Mouse (Mus musculus): Measurements from ENCODE around the gene Cacnb4.

Cacnb4 gene

DNA sequence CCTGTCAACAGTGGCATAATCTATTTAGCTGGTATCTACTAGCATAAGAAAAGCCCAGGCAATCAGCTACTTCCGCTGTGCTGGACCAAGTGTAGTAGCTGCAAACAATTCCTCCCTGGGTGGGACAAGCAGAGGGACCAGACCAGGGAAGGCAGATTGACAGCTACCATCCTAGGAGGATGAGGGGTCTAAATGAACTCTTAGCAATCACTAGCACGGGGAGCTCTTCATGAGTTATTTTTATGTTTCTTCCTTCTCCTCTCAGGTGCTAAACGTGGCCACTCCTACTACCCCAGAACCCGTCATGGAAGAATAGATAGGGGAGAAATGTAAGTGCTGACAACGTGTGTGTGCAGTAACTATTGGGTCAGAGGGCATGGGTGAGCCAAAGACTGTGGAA lies 105.8 kb downstream of the Cacnb4 start:
- DNase-seq (ENCODE audit: low read depth, low spot score), result no peak

DNA sequence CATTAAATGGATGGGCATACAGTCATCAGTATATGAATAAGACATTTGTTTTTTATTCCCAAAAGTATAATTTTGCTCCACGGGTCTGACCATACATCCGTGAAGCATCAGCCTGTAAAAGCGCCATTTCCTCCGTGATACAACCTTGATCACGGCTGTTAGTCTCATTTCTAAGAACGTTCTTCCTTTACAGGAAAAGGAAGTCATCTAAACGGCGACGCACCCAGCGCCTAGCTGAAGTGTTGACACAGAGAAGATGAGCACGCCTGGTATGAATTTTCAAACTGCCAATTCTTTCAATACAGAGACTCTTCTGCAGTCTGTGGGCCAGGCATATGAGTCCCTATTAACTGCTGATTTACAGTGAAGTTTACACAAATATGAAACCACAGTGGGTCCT lies 106.5 kb downstream of the Cacnb4 start:
- no peak for DNase-seq (ENCODE audit: low read depth, low spot score)

- no peak for DNase-seq (ENCODE audit: low read depth, low spot score)
These were observed 108.5 kb downstream of the Cacnb4 start for GRCm38 (mm10) chr2:52568131-52568530.

DNA sequence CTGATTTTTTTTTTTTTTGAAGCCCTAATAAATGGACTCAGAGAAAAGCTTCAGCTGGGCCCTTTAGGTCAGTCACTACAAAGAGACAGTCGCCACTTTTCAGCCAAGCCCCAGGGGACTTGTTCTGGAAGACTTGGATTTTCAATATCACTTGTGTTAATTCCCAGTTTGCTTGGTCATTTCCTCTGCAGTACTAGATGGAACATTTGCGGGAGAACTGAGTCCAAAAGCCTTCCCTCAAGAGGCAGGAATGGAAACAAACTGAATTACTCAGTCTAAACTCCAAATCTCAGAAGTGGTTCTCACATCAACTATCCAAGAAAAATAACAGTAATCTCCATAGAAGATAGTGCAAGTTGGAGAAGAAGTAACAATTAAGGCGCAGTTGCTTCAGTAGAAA lies 109.2 kb downstream of the Cacnb4 start:
- DNase-seq (ENCODE audit: low read depth, low spot score), result no peak

DNA sequence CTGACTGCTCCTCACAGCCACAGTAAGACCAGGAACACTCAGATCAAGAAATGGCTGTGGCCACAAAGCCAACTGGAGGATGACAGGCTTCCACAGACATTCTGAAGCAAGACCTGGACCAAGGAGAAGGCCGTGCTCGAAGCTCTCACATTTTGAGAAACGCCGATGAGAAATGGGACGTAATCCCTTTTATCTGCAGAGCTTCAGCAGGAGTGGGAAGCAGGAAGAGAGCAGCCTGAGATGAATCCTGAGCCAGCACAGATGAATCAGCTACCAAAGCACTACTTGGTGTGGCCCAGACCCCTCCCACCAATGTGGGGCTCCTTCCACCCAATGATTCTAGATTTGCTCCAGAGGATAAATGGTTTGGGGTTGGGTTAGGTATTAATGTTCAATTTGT lies 113.4 kb downstream of the Cacnb4 start:
- DNase-seq (ENCODE audit: low read depth, low spot score), result no peak

- DNase-seq (ENCODE audit: low read depth, low spot score), result no peak
These were observed 114.3 kb downstream of the Cacnb4 start for GRCm38 (mm10) chr2:52562356-52562755.

DNA sequence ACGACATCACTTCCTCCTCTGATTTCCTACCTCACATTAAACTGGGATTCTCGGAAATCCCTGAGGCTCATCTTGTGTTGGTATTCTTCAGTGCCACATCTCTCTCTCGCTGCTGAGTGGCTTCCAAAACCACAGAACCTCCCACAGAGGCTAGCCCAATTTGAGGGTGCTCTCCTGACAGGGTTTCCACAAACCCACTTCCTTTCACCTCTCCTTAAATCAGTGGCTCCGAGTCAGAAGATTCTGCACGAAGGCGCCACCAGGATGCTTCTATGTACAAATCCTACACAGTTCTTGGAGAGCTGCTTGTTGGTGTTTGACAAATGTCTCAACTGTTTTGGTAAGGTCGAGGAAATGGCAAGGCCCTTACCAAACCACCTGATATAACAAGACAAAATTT lies 115.5 kb downstream of the Cacnb4 start:
- DNase-seq (ENCODE audit: low read depth, low spot score), result no peak

DNA sequence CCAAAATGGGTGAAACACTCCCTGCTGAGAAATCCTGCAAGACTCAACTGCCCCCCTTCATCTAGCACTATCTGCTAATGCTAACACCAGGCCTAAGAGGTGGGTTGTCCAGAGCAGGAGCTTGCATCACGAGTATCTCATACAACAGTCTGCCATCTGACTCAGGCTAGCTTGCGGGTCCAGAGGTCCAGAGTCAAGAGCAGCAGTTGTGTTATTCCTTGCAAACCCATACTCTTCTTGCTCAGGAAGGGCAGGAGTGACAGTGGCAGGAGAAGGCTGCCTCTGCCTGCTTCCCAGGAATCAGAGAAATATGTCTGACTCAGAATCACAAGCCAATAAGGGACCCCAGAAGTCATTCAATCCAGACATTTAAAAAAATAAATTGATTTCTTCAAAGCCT lies 116.4 kb downstream of the Cacnb4 start:
- DNase-seq (ENCODE audit: low read depth, low spot score), result no peak

- DNase-seq (ENCODE audit: low read depth, low spot score), result peak; percentile 72
These were observed 118.2 kb downstream of the Cacnb4 start for GRCm38 (mm10) chr2:52558411-52558810.

GRCm38 (mm10) chr2:52557503-52558275 lies 118.9 kb downstream of the Cacnb4 start:
- peak; percentile 43 for DNase-seq (ENCODE audit: low read depth, low spot score)

DNA sequence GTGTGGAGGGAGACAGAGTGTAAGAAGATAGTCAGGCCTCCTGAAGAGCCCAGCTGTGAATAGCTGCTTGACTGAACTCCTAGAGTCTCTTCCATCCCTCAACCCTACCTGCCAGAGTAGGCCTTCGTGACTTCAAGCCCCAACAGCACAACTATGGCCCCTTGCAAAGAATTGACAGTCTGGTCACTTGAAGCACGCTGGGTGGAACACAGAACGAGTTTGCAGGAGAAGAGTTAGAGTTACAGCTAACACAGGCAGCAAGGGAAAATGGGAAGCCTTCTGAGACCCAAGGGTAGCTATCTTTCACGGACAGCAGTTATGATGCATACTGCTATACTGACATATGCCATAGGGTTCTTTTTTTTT lies 119.7 kb downstream of the Cacnb4 start:
- no peak for DNase-seq (ENCODE audit: low read depth, low spot score)

GRCm38 (mm10) chr2:52556298-52556960 lies 120.2 kb downstream of the Cacnb4 start:
- DNase-seq (ENCODE audit: low read depth, low spot score), result no peak

GRCm38 (mm10) chr2:52548401-52548800 lies 128.2 kb downstream of the Cacnb4 start:
- no peak for DNase-seq (ENCODE audit: low read depth, low spot score)

- no peak for DNase-seq (ENCODE audit: low read depth, low spot score)
These were observed 129.3 kb downstream of the Cacnb4 start for GRCm38 (mm10) chr2:52547331-52547730.

DNA sequence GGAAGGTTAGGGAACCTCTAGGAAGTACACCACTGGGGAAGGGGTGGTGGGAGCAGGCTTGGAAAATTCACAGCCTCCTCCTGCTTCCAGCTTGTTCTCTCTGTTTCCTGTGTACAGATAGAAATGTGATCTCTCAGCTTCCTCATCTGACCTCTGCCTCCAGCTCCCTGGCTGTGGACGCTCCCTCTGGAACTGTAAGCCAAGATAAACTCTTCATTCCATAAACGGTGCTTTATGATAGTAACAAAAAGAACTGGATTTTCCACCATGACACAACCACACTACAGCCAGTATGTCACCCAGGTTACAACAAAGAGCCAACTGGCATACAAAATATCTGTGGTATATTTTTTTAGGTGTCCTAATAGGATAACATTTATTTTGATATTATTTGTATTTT lies 132.1 kb downstream of the Cacnb4 start:
- no peak for DNase-seq (ENCODE audit: low read depth, low spot score)

- DNase-seq (ENCODE audit: low read depth, low spot score), result no peak
These were observed 135.6 kb downstream of the Cacnb4 start for GRCm38 (mm10) chr2:52541068-52541467.

DNA sequence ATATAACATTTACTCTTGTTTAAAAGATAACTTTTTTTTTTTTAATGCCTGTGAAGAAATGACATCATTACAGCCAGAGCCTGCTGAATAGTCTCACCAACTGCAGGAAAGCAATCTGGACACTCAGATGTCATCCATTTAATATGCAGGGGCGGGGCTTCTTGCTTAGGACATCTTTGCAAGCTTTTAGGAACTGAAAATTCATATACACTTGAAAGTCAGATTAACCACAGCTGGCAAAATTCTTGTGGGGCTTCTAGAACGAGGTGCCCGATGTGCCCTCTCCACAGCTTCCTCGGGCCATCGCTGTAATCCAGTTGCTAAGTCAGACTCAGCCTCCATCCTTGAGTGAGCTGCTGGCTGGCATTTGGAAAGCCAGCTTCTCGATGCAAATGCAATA lies 137.3 kb downstream of the Cacnb4 start:
- DNase-seq (ENCODE audit: low read depth, low spot score), result no peak

GRCm38 (mm10) chr2:52537645-52538044 lies 139.0 kb downstream of the Cacnb4 start:
- DNase-seq (ENCODE audit: low read depth, low spot score), result no peak

DNA sequence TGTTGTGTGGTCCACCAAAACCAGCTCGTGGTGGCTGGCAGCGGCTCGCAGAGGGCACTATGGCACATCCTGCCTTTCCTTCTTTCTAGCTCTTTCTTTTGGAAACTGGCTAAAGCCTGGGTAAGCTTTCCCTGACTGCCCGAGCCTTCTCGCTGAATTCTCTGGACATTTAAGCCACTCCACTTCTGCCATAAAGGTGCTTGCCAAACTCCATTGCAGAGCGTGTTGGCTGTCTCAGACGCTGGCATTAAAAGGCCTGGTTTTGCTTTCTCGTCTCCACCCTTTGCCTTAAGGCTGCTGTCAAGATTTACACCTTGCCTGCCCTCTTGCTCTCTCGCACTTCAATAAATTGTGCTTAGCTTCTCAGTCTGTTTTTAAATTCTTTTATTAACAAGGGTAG lies 139.5 kb downstream of the Cacnb4 start:
- DNase-seq (ENCODE audit: low read depth, low spot score), result no peak

GRCm38 (mm10) chr2:52536511-52536910 lies 140.1 kb downstream of the Cacnb4 start:
- no peak for DNase-seq (ENCODE audit: low read depth, low spot score)

GRCm38 (mm10) chr2:52533696-52534095 lies 142.9 kb downstream of the Cacnb4 start:
- DNase-seq (ENCODE audit: low read depth, low spot score), result no peak

DNA sequence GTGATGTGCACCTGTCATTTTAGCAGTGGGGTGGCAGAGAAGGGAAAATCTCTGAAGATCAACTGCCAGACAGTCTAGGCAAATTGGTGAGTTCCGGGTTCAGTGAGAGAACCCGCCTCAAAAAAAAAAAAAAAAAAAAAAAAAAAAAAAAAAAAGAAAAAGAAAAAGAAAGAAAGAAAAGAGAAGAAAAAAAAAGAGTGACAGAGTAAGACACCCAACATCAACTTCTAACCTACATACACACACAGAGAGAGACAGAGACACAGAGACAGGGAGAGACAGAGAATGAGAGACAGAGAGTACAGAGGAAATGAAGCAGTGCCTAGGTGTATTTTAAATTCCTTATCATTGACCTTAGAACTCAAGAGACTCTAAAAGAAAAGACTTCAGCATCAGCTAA lies 146.1 kb downstream of the Cacnb4 start:
- no peak for DNase-seq (ENCODE audit: low read depth, low spot score)

- no peak for DNase-seq (ENCODE audit: low read depth, low spot score)
These were observed 147.4 kb downstream of the Cacnb4 start for GRCm38 (mm10) chr2:52529245-52529644.
